Comparison of ENCODE assay signal across 12 mouse cellular contexts in genomic region chr1:75448052-75448431, GRCm38 (mm10). TPM values are rescaled to one million over a fixed set of nuclear protein-coding genes. Genes with fewer than 3 reads are reported as not detected.
DNase-seq lines count a peak whose midpoint lies in the region; ATAC-seq lines count a peak whose summit lies in the region.
"Had no signal": no experiment of that assay in that cellular context is flagged by ENCODE, and none has a peak within 500 bp of the region (broad histone marks: within the 10 kb centered on the region; RNA-seq: fewer than 3 reads in every experiment).

No protein-coding gene starts in this region.

- WGBS in heart, embryonic 14.5 days, result 6% methylated on average over 7 of the region's 7 CpGs
- 1% methylated on average over 7 of the region's 7 CpGs for WGBS in embryonic facial prominence, embryonic 10.5 days
- 0% methylated on average over 7 of the region's 7 CpGs for WGBS in hindbrain, embryonic 11.5 days
- under 1% methylated on average over 7 of the region's 7 CpGs for WGBS in midbrain, embryonic 11.5 days

- H3K4me2 ChIP-seq in heart, embryonic 14.5 days (ENCODE audit: low read length), result peak overlapping the region; percentile 47
- H3K4me2 ChIP-seq in hindbrain, embryonic 11.5 days (replicated peaks; ENCODE audit: low read depth, low read length), result peak overlapping the region; percentile 22
- peak overlapping the region; percentile 37 for H3K4me2 ChIP-seq in midbrain, embryonic 11.5 days

- intact Hi-C loops in heart, postnatal 25 days (cut with DNase I), result loop anchor here (5.0 kb wide), 1 partner anchor 106 kb away; no protein-coding TSS in a partner anchor

- H3K36me3 ChIP-seq in heart, embryonic 14.5 days (ENCODE audit: control insufficient read depth, insufficient read depth, low read length), result peaks cover 3% of the 10 kb centered on the region; the same call in 1 of the 2 replicates
- no peaks in the 10 kb centered on the region for H3K36me3 ChIP-seq in embryonic facial prominence, embryonic 10.5 days (replicated peaks)
- peaks cover 2% of the 10 kb centered on the region; the same call in 1 of the 2 replicates for H3K36me3 ChIP-seq in hindbrain, embryonic 11.5 days (ENCODE audit: control insufficient read depth, insufficient read depth, low read length)
- no peaks in the 10 kb centered on the region for H3K36me3 ChIP-seq in midbrain, embryonic 11.5 days (ENCODE audit: control insufficient read depth, insufficient read depth, low read length)

- H3K9ac ChIP-seq in heart, embryonic 14.5 days (ENCODE audit: low read length), result 0 out of 2 replicates have a peak overlapping the region, but pooled peaks have one; percentile 5
- peak overlapping the region; percentile 19; the same call in 1 of the 2 replicates for H3K9ac ChIP-seq in hindbrain, embryonic 11.5 days (ENCODE audit: low read depth, low read length)
- H3K9ac ChIP-seq in midbrain, embryonic 11.5 days (ENCODE audit: low read length), result peak overlapping the region; percentile 39; the same call in 1 of the 2 replicates

- peaks cover 26 to 63% of the 10 kb centered on the region in 2 experiments for H3K4me1 ChIP-seq in heart, embryonic 14.5 days (ENCODE audit: control insufficient read depth in 2 of 2, insufficient read depth in 2 of 2, low read length in 2 of 2)
- H3K4me1 ChIP-seq in embryonic facial prominence, embryonic 10.5 days, result peaks cover 100% of the 10 kb centered on the region
- H3K4me1 ChIP-seq in hindbrain, embryonic 11.5 days (replicated peaks; ENCODE audit: control insufficient read depth, insufficient read depth, low read length), result peaks cover 54% of the 10 kb centered on the region
- H3K4me1 ChIP-seq in midbrain, embryonic 11.5 days (ENCODE audit: control insufficient read depth, insufficient read depth, low read length), result peaks cover 86% of the 10 kb centered on the region

- no peak for DNase-seq in heart, postnatal 25 days (ENCODE audit: low spot score)
- DNase-seq in embryonic facial prominence, embryonic 10.5 days (ENCODE audit: low spot score), result peak; percentile 75
- peak; percentile 45 for DNase-seq in hindbrain, embryonic 11.5 days (ENCODE audit: low spot score)
- no peak for DNase-seq in midbrain, embryonic 11.5 days (ENCODE audit: low spot score, missing footprints)
- no peak for DNase-seq in thymus, postnatal 10 days (ENCODE audit: low spot score in 2 of 2)
- DNase-seq in urinary bladder, postnatal 4 days (ENCODE audit: low spot score in 2 of 2), result no peak
- DNase-seq in thymus, postnatal 14 days, result no peak
- DNase-seq: cerebellum, adult 18-20 months; gastrocnemius, postnatal 10 days; thymus, adult 2 months had no signal

- ATAC-seq in heart, embryonic 14.5 days (ENCODE audit: insufficient number of reproducible peaks, insufficient read depth, low FRiP score, low read depth), result no peak
- ATAC-seq in hindbrain, embryonic 11.5 days (ENCODE audit: low FRiP score), result no peak
- ATAC-seq in midbrain, embryonic 11.5 days (ENCODE audit: low FRiP score), result no peak
- ATAC-seq: CD4-positive, CD25-positive, alpha-beta regulatory T cell, adult 4 months had no signal

- peaks cover 73% of the 10 kb centered on the region for H3K27me3 ChIP-seq in heart, embryonic 14.5 days (ENCODE audit: control insufficient read depth, insufficient read depth, low read length)
- H3K27me3 ChIP-seq in embryonic facial prominence, embryonic 10.5 days (replicated peaks; ENCODE audit: low read depth, poor library complexity, severe bottlenecking), result peaks cover 97% of the 10 kb centered on the region
- peaks cover 34% of the 10 kb centered on the region for H3K27me3 ChIP-seq in hindbrain, embryonic 11.5 days (ENCODE audit: control insufficient read depth, insufficient read depth, low read length)
- peaks cover 26% of the 10 kb centered on the region for H3K27me3 ChIP-seq in midbrain, embryonic 11.5 days (ENCODE audit: control insufficient read depth, insufficient read depth, low read length)

- no peak overlapping the region for H3K27ac ChIP-seq in heart, embryonic 14.5 days (replicated peaks in 1 of 2; ENCODE audit: control insufficient read depth in 1 of 2, insufficient read depth in 1 of 2, low read depth in 2 of 2, low read length in 2 of 2)
- peak overlapping the region; percentile 81 for H3K27ac ChIP-seq in embryonic facial prominence, embryonic 10.5 days (replicated peaks)
- peak overlapping the region; percentile 90 for H3K27ac ChIP-seq in hindbrain, embryonic 11.5 days (ENCODE audit: low read depth, low read length)
- peak overlapping the region; percentile 91 for H3K27ac ChIP-seq in midbrain, embryonic 11.5 days (ENCODE audit: low read depth, low read length)

- H3K9me3 ChIP-seq in heart, embryonic 14.5 days (ENCODE audit: control insufficient read depth, low read length), result no peaks in the 10 kb centered on the region
- H3K9me3 ChIP-seq in embryonic facial prominence, embryonic 10.5 days, result no peaks in the 10 kb centered on the region
- H3K9me3 ChIP-seq in hindbrain, embryonic 11.5 days (ENCODE audit: control insufficient read depth, low read length), result no peaks in the 10 kb centered on the region
- H3K9me3 ChIP-seq in midbrain, embryonic 11.5 days (ENCODE audit: control insufficient read depth, low read length), result no peaks in the 10 kb centered on the region

- H3K4me3 ChIP-seq in heart, embryonic 14.5 days (ENCODE audit: control insufficient read depth in 1 of 2, insufficient read depth in 1 of 2, low read depth in 1 of 2, low read length in 2 of 2), result no peak overlapping the region
- H3K4me3 ChIP-seq in embryonic facial prominence, embryonic 10.5 days, result peak overlapping the region; percentile 47
- H3K4me3 ChIP-seq in hindbrain, embryonic 11.5 days (ENCODE audit: low read depth, low read length), result no peak overlapping the region
- H3K4me3 ChIP-seq in midbrain, embryonic 11.5 days (ENCODE audit: low read depth, low read length), result no peak overlapping the region; the same call in 1 of the 2 replicates

RNA-seq across cellular contexts. Expression of gene Asic4, which starts 2.2 kb away (rescaled TPM):
- 0.18 TPM in 1 of 2 replicates, not detected in the other for polyA plus RNA-seq in heart, embryonic 14.5 days (2014; fragmentation: Nextera tagmentation; extraction: Ambion mirVana)
- total RNA-seq in heart, postnatal 25 days (2021), result not detected
- 2.1 and 2.4 TPM in 2 replicates for polyA plus RNA-seq in embryonic facial prominence, embryonic 10.5 days (2016; fragmentation: Nextera tagmentation; extraction: Ambion mirVana)
- 1.9 and 4.4 TPM in 2 replicates for polyA plus RNA-seq in hindbrain, embryonic 11.5 days (2014; fragmentation: Nextera tagmentation; extraction: Ambion mirVana)
- 4.6 and 5.9 TPM in 2 replicates for polyA plus RNA-seq in midbrain, embryonic 11.5 days (2014; fragmentation: Nextera tagmentation; extraction: Ambion mirVana)
- total RNA-seq: gastrocnemius, postnatal 10 days had no signal
- polyA plus RNA-seq: CD4-positive, CD25-positive, alpha-beta regulatory T cell, adult 4 months had no signal

RNA-seq across cellular contexts. Expression of gene Gmppa, which starts 12.3 kb away (rescaled TPM):
- polyA plus RNA-seq in heart, embryonic 14.5 days (2014; fragmentation: Nextera tagmentation; extraction: Ambion mirVana), result 53.3 and 71.9 TPM in 2 replicates
- 10 to 100 TPM; 36.6 to 37.3 TPM for total RNA-seq in heart, postnatal 25 days (2021)
- 57.1 and 61.3 TPM in 2 replicates for polyA plus RNA-seq in embryonic facial prominence, embryonic 10.5 days (2016; fragmentation: Nextera tagmentation; extraction: Ambion mirVana)
- polyA plus RNA-seq in hindbrain, embryonic 11.5 days (2014; fragmentation: Nextera tagmentation; extraction: Ambion mirVana), result 53.8 and 56.3 TPM in 2 replicates
- 56.1 and 56.4 TPM in 2 replicates for polyA plus RNA-seq in midbrain, embryonic 11.5 days (2014; fragmentation: Nextera tagmentation; extraction: Ambion mirVana)

RNA-seq across cellular contexts. Expression of gene Chpf, which starts 31.1 kb away (rescaled TPM):
- polyA plus RNA-seq in heart, embryonic 14.5 days (2014; fragmentation: Nextera tagmentation; extraction: Ambion mirVana), result 23.5 and 27.0 TPM in 2 replicates
- 10 to 100 TPM; 26.4 to 28.2 TPM for total RNA-seq in heart, postnatal 25 days (2021)
- polyA plus RNA-seq in embryonic facial prominence, embryonic 10.5 days (2016; fragmentation: Nextera tagmentation; extraction: Ambion mirVana), result 25.3 and 27.0 TPM in 2 replicates
- 17.8 and 20.2 TPM in 2 replicates for polyA plus RNA-seq in hindbrain, embryonic 11.5 days (2014; fragmentation: Nextera tagmentation; extraction: Ambion mirVana)
- polyA plus RNA-seq in midbrain, embryonic 11.5 days (2014; fragmentation: Nextera tagmentation; extraction: Ambion mirVana), result 15.2 and 20.8 TPM in 2 replicates

RNA-seq across cellular contexts. Expression of gene Tmem198, which starts 31.3 kb away (rescaled TPM):
- polyA plus RNA-seq in heart, embryonic 14.5 days (2014; fragmentation: Nextera tagmentation; extraction: Ambion mirVana), result 0.20 and 0.38 TPM in 2 replicates
- total RNA-seq in heart, postnatal 25 days (2021), result under 1 TPM; 0.42 to 0.61 TPM
- polyA plus RNA-seq in embryonic facial prominence, embryonic 10.5 days (2016; fragmentation: Nextera tagmentation; extraction: Ambion mirVana), result 3.3 and 3.5 TPM in 2 replicates
- 11.1 and 11.6 TPM in 2 replicates for polyA plus RNA-seq in hindbrain, embryonic 11.5 days (2014; fragmentation: Nextera tagmentation; extraction: Ambion mirVana)
- 11.6 and 13.0 TPM in 2 replicates for polyA plus RNA-seq in midbrain, embryonic 11.5 days (2014; fragmentation: Nextera tagmentation; extraction: Ambion mirVana)
- polyA plus RNA-seq: CD4-positive, CD25-positive, alpha-beta regulatory T cell, adult 4 months had no signal

RNA-seq across cellular contexts. Expression of gene Obsl1, which starts 58.2 kb away (rescaled TPM):
- 109 and 124 TPM in 2 replicates for polyA plus RNA-seq in heart, embryonic 14.5 days (2014; fragmentation: Nextera tagmentation; extraction: Ambion mirVana)
- 100 to 1,000 TPM; 147 to 150 TPM for total RNA-seq in heart, postnatal 25 days (2021)
- 57.9 and 63.0 TPM in 2 replicates for polyA plus RNA-seq in embryonic facial prominence, embryonic 10.5 days (2016; fragmentation: Nextera tagmentation; extraction: Ambion mirVana)
- polyA plus RNA-seq in hindbrain, embryonic 11.5 days (2014; fragmentation: Nextera tagmentation; extraction: Ambion mirVana), result 34.0 and 34.4 TPM in 2 replicates
- 31.0 and 33.2 TPM in 2 replicates for polyA plus RNA-seq in midbrain, embryonic 11.5 days (2014; fragmentation: Nextera tagmentation; extraction: Ambion mirVana)
- polyA plus RNA-seq: CD4-positive, CD25-positive, alpha-beta regulatory T cell, adult 4 months had no signal

Comparison
In these comparisons a context has a peak if more than half of its experiments do, and no peak if none do; other contexts are left out.
1. H3K27ac ChIP-seq: peak in embryonic facial prominence, embryonic 10.5 days (single experiment), hindbrain, embryonic 11.5 days (single experiment) and midbrain, embryonic 11.5 days (single experiment); none in heart, embryonic 14.5 days (0 of 2).
2. DNase-seq: peak in embryonic facial prominence, embryonic 10.5 days (single experiment) and hindbrain, embryonic 11.5 days (single experiment); none in heart, postnatal 25 days (single experiment), midbrain, embryonic 11.5 days (single experiment), thymus, postnatal 10 days (0 of 2), urinary bladder, postnatal 4 days (0 of 2) and thymus, postnatal 14 days (single experiment).
3. Peak in every context shown above with its lines, with median percentiles within 50 percentile points of each other: H3K4me2 ChIP-seq and H3K9ac ChIP-seq.